Mouse (Mus musculus) testis, adult 2 months (tissue): ENCODE data around the gene Mgat1.

Experiments
- CTCF ChIP-seq: fragments of 200-500 bp; IDR thresholded peaks from 2 replicates; pipeline ENCODE4 v1.5.1; 2012; ENCODE audit warnings: low read depth, mild to moderate bottlenecking, inconsistent platforms, low read length, moderate library complexity; ENCODE audit not compliant: control insufficient read depth, insufficient read depth, insufficient replicate concordance
- POLR2A ChIP-seq: fragments of 200-500 bp; IDR thresholded peaks from 2 replicates; pipeline ENCODE4 v1.6.1; 2012; ENCODE audit warnings: low read depth, mild to moderate bottlenecking, inconsistent platforms, low read length, moderate library complexity; ENCODE audit not compliant: control insufficient read depth

DNA sequence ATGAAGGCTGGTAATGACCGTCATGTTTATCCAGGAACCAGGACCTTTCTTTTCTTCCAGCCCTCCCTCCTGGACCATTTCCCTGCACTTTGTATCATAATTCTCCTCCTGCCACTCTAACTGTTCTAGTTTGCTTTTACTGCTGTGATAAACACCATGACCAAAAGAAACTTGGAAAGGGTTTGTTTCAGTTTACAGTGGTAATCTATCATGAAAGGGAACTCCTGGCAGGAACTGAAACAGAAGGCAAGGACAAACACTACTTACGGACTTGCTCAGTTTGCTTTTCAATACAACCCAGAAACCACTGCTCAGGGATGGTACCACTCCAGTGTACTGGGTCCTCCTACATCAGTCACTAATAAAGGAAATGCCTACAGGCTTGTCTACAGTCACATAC, 6.5 kb upstream of the Mgat1 start:
- TF ChIP-seq CTCF (no peak), POLR2A (no peak)
